Mouse (Mus musculus) cortical plate, adult 2 months (tissue): ENCODE measurements around the gene Syne3.

ENCODE experiments used
- CTCF ChIP-seq: fragments of 200-500 bp; IDR thresholded peaks from 2 replicates; pipeline ENCODE4 v1.5.1; 2011; ENCODE audit warnings: mild to moderate bottlenecking, control low read depth, low read length; ENCODE audit not compliant: insufficient read depth; ENCODE audit errors: extremely low read depth
- POLR2A ChIP-seq: fragments of 200-500 bp; IDR thresholded peaks from 2 replicates; pipeline ENCODE4 v1.6.1; 2011; ENCODE audit warnings: mild to moderate bottlenecking, low read length, control low read depth; ENCODE audit not compliant: insufficient read depth; ENCODE audit errors: extremely low read depth

DNA sequence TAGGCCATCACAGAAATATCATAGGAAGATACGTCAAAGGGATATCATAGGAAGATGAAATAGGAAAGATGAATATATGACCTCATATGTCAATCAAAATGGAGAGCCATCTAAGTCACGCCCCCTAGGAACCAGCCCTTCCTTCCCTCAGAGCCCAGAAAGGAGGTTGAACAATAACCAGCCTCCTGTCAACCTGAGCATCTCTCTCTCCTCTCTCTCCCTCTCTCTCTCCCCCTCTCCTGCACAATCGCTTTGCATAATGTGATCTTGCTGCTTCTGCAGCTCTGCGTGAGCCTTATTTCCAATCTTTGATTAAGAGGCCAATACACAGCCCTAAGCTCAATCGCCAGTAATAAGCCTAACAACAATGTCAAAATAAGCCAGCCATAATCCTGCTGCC lies 84.6 kb downstream of the Syne3 start:
- TF ChIP-seq CTCF (no peak), POLR2A (no peak)
